Mouse (Mus musculus) c-Kit-positive CD71-negative TER-119-negative erythroid progenitor cells, embryonic 14.5 days (primary cell): ENCODE measurements around the gene Kpna3.
"Not testable (repeated sequence)": the region's sequence is repeated elsewhere in the genome, so short reads cannot be mapped to it uniquely, and the experiment has no call there.

ENCODE experiments used
- DNase-seq: peaks from one replicate; pipeline ENCODE4 v3.0.0-alpha.2; 2013; ENCODE audit warnings: low read depth

Kpna3 gene

DNA sequence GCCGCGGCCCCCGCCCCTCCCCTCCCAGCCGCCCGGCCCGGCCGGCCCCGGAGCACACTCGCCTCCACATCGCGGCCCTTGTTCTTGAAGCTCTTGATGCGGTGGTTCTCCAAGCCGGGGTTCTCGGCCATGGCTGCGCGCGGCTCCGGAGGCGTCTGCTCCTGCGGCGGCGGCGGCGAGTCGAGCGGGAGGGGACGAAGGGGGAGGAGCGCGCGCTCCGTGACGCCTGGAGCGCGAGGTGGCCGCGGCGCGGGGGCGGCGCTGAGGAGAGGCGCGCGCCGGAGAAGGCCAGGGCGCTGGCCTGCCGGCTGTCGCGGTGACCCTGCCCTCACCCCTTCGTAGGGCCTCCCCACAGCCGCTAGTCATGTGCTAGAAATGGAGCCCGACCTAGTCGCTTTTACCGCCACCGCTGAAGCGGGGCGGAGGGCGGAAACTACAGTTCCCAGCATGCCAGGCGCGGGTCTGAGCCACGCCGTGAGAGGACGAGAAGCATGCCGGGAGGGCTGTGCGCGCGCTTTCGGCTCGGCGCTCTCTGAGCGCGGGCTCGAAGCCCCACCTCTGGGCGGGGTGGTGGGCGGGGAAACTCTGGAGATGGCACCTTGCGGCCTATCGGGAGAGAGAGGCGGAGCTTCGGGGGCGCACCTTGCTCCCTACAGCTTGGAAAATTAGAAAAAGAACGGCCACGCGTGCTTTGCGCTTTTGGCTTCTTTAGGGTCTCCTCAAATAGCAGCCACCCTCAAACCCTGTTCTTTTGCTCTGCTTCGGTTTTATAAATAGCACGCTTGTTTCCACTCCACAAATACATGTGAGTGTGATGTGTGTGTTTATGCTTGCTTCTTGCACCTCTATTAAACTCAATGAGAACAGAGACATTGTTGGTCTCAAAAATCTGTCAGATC lies at the start of gene Kpna3:
TSS of gene Kpna3 (minus strand) at position 214 of the 899 bp plus-strand sequence.
- DNase-seq, result peak; percentile 98

DNA sequence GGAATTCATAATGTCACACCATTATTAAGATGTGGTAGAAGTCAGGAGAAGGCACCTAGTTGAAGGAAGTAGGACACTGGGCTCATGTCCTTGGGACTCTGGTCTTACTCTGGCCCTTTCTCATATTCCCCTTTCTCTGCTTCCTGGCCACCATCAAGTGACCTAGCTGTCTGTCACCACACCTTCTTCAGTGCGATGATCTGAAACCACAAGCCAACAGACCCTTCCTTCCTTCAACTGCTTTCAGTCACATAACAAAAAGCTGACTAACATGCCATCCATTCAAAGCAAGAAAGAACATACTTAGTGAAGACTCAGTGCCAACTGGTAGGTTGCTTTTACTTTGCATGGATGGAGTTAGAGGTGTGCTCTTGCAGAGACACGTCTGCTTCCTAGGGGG lies 20.7 kb upstream of the Kpna3 start:
- DNase-seq, result no peak

DNA sequence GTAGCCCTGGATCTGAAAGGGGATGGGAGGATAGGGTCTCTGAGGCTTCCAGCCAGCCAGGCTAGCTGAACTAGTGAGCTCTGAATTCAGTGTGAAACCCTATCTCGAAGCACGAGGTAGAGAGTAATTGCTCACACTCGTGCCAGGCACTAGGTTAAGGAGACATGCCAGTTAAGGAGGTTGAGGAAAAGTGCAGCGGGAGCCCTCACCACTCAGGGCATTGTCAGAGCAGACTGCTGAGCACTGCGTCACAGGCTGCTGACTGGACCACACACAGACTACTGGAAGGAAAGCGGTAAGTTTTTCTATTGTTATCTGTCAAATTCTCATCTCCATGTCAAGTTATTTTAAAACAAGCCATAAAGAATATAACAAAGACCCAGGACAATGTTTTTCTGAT lies 17.8 kb upstream of the Kpna3 start:
- no peak for DNase-seq

DNA sequence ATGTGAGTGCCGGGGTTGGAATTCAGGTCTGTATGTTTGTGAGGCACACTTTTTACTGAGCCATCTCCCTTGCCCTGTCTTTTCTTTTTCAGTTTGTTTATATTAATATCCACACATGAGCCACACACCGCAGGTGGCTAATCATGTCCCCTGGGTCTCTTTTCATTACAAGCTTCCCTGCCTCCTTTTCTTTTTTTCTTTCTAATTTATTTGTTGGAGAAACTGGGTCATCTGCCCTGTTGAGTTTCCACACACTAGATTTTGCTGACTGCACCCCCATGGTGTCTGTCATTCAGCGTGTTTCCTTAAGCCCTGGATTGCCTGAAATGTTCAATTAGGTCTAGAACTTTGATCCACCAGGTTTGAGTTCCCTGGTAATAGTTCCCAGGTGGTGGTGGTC lies 15.9 kb upstream of the Kpna3 start:
- no peak for DNase-seq

DNA sequence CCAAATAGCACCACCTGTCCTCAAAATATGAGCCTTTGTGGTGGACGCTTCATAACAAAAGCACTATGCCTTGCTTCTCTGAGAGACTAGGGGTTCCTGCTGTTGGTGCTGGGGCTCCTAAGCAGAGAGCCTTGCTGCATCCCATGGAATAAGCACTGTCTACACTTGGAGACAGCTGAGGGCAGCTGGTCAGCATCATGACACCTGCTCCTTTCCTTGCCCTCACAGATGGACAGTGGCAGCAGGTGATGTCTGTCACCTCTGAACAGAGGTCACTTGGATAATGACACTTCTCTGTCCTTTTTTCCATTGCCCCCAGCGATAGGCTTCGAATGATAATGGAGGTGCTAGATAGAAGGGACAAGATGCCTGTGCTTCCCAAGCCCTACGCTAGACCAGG lies 13.4 kb upstream of the Kpna3 start:
- DNase-seq, result no peak

DNA sequence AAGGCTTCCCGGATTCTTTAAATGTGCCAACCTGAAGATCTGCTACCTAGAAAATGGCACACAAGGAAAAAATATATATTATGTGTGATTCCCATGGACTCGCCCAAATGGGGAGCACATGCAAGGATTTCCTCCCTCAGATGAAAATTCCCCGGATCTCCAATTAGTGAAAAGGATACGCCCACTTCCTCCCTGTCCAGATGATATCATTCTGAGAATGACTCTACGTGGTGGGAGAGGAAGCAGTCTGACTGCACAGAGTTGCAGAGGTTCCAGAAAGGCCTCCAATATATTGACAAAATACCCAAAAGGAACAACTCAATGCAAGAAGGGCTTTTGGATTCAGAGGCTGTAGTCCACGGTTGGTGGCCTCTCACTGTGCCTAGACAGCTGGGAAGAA lies 12.8 kb upstream of the Kpna3 start:
- DNase-seq, result no peak

DNA sequence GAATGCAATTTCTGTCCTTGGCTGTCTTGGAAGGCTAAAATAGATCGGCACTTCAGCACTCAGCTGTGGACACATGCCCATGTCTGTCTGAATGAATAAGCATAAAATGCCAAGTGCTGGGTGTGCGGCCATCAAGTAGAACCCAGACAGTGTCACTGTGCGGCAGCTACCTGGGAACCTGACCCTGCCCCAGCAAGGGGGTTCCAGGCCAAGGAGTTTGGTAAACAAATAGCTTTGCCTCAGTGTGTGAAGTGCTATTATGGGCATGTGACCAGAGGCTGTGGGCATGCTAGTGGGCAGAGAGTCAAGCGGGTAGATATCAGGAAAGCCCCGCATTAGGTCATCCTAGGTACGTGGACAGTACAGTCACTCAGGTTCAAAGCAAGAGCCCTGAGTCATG lies 8.1 kb upstream of the Kpna3 start:
- no peak for DNase-seq

DNA sequence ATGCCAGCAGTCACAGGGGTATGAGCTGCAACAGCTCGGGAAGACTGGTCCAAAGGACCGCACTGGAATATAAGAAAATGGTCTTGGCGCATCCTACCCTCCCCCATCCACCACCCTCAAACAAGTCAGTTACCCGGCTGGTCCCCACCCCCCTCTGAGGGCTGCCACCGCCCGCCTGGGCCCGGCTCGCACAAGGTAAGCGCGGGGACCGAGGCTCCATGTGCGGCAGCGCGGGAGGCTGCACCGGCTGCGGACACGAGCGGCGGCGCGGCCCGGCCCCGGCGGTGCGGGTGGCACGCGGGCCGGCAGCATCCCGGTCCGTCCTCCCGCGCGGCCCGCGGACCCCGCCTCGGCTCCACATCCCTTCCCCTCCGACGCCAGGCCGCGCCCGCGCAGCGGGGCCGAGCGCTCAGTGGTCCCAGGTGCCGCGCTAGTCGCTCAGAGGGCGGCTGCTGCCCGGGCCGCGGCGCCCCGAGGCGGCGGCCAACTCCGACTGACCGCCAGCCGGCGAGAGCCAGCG lies 473 bp downstream of the Kpna3 start:
- no peak for DNase-seq

DNA sequence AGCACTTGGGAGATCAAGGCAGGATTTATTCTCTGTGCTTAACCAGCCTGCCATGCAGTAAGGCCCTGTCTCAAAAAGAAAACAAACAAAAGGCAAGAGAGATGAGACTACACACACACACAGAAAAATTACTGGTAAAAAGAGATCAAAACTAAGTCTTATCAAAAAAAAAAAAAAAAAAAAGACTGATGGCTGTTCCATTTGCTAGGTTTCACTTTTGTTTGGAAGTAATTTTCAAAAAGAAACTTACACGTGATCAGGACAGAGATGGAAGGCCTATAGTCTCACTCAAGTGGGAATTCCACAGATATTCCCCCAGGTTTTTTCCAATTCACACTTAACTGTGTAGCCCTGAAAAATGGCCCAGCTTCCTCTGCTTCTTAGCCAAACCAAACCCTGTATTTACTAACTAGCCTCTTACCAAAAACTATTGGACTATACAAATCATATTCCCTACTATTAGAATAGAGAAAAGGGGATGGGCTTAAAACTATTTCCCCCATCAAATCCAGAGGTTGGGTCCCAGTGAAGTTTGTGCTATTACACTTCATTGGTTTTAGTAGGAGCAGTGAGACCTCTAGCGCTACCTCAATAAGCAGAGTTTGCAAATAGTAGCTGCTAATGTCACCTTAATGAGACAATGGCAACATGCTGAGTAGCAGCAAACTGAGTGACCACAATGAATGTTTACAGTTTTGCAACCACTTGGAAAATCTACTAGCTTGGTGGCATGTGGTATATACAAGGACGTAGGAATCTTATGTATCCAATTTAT lies 1.3 kb downstream of the Kpna3 start:
- no peak for DNase-seq

DNA sequence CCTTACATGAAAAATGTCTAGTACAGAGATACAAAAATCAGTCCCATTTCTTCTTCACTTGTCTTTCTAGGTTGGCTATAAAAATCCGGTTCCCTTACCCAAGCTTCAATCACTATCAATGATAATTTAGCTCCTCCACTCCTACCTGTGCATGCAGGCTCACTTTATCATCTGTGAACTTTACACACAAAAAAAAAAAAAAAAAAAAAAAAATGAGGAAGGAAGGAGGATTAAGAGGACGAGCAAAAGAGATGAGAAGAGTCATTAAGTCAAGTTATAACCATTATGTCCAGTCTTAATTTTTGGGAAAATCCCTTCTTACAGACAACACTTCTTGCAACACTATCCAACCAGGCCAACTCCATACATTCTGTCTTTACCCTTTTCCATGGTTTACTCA lies 2.8 kb downstream of the Kpna3 start:
- DNase-seq, result no peak

DNA sequence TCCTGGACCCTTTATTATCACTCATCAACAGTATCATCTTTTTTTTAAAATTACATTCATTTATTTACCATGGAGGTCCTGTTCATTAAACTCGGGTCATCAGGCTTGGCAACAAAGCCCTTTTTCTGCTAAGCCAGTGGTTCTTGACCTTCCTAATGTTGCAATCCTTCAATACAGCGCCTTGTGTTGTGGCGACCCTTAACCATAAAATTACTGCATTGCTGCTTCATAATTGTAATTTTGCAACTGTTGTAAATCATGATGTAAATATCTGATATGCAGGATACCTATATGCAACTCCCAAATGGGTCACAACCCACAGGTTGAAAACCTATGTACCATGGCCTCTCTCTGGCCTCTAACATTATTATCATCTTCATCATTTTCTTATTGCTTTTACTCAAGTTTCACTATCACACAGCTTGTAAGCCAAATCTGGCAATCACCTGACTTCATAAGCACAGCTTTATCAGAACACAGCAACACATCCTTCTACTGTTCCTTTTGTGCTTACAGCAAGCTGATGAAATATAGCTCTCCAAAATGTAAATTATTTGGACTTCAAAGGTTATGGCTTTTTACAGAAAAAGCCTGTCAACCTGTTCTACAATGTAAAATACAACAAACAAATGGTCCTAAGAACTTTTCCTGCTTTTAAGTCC lies 11.4 kb downstream of the Kpna3 start:
- DNase-seq, result no peak

DNA sequence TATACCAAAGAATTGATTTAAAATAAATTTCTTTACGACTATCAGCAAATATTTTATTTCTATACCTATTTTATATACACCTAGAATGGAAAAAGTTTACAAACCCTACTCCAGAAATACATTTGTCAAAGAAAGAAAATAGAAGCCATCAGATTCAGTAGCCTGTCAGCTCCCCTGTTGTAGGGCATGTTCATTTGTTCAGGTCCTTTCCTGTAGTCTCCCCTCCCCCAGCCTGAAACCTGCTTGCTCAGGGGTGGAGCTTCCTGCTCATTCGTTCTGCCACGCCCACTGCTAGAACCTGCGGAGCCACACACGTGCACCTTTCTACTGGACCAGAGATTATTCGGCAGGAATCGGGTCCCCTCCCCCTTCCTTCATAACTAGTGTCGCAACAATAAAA lies 12.6 kb downstream of the Kpna3 start:
- DNase-seq, result not testable (repeated sequence)

DNA sequence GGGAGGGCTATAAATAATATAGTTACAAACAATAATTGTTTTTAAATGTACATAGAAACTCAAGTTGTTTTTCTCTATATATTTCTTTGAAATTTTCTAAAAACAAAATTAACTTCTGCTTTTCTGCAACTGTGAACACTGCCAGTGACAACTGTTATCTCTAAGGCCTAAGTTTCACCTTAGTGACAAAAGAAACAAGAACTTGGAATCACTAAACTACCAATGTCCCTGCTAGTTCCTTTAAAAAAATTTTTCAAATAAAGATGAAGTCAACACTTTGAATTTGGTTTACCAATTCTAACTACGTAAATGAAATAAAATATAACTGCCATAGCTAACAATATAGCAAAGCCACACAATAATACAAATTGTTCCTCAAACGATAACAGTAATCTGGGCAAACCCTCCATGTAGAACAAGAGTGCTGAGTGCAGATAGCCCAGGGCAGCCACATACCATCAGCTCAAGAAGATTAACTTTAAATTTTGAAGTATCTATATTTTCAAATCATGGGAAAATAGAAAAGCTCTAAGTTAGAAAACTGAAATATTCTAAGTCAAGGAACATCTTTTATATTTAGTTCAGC lies 14.5 kb downstream of the Kpna3 start:
- no peak for DNase-seq

DNA sequence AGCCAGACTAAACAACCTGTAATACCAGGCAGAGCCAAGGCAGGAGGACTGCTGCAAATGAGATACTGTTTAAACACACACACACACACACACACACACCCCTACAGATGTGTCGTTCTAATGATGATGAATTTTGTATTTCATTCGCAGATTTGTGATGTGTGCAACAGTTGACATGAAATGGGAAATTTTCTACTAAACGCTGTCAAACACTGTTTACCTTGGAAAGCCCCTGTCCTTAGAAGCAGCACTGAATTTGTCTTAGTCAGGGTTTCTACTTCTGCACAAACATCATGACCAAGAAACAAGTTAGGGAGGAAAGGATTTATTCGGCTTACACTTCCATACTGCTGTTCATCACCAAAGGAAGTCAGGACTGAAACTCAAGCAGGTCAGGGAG lies 24.0 kb downstream of the Kpna3 start:
- no peak for DNase-seq

DNA sequence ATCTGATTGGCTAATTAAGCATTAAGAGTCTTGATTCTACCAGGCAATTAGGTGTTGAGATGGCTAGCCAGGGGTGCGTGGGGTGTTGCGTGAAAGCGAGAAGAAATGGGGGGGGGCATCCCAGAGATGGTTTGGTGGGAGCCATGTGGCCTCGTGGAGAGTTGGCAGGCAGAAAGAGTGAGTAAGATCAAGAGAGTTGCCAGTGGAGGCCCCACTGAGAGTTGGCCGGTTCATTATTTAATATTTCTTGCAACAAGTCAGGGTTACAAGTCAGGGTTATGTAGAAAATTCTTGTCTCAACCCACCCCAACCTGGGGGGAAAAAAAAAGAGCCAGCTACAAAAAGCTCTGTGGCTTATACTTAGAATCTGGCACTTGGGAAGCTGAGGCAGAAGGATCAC lies 24.4 kb downstream of the Kpna3 start:
- DNase-seq, result no peak

DNA sequence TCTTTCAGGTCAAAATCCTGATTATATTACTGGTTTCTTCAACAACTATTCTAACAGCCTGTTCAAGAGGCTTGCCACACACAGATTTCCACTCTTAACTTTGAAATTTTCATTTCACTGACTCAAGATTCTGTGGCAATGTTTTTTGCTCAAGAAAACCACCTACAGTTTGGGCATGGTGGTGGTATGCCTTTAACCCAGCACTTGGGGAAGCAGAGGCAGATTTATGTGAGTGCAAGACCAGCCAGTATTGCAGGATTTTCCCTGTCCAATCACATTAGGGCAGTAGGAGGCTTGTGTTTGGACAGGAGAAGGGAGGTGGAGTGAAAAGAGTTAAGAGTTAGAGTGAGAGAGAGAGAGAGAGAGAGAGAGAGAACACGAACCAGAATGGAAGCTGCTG lies 24.9 kb downstream of the Kpna3 start:
- no peak for DNase-seq

DNA sequence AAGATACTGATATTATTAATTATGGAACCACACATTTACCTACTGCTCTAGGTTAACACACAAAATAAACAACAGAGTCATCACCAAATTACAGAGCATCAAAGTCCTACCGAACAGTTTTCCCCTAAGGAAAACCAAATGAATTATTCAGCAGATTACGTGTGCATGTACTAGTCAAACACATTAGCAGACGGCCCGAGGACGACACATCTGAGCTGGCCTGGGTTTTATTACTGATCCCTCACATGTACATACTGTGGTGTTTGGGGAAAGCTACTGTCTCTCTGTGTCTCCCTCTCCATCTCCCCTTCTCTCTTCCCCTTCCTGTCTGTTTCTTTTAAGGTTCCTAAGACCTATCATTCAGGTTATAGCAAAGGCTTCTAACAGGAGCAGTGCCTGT lies 25.5 kb downstream of the Kpna3 start:
- no peak for DNase-seq

DNA sequence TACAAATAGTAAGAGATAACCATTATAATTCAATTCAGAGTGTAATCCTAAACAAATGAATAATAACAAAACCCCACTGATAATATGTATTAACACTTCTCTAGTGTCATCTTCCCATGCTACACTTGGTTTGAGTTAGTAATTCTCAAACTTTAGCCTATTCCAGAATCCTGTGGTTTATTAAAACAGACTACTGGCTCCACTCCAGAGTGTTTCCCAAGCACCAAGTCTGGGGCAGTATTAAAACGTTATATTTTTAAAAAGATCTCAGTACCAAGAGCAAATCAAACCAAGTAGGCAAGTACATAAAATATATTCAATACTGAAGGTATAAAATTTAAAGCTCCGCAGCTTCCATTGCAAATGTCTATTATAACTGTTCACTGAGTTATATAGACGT lies 26.0 kb downstream of the Kpna3 start:
- no peak for DNase-seq

DNA sequence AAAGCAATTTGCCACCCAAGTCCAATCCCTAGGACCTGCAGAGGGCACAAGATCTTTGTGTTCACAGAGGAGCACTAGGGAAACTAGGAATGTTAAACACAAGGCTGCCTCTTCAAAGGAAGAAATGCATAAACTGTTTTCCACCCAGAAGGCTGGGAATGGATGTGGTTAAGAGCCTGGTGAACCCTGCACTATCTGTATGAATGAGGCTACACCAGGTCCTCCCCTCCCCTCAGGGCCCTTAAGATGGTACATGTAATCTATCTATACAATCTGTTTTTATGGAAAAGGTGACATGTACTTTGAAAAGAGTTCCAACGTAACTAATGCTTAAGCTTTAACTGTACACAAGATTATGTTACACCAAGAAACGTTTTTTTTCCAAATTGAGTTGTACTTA lies 29.7 kb downstream of the Kpna3 start:
- DNase-seq, result no peak

DNA sequence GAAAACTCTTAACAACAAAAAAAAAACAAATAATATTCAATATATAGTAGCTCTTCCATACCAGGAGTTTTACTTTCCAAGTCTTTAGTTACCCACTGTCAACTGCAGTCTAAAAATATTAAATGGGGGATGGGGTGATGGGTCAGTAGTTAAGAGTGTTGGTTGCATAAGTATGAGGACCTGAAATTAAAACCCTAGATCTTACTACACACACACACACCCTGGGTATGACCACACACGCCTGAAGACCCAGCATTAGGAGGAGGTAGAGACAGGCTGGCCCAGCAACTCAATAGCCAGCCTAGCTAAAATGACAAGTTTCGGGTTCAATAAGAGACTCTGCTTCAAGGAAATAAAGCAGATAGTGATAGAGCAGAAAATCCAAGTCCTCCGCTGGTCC lies 32.6 kb downstream of the Kpna3 start:
- DNase-seq, result no peak

DNA sequence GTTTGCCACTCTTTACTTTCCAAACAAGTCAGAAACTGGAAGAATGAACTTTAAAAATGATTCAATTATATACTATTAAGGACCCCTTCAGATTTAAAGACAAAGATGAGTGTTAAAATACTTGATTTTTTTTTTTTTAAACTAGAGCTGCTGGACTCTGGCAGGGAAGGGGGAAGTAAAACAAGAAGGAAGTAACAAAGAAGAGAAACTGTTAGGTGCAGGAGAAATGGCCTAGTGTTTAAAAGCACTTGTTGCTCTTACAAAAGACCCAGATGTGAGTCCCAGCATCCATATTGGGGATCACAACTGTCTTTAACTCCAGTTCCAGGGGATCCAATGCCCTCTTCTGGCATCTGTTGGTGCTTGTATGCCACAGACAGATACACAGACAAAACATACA lies 33.9 kb downstream of the Kpna3 start:
- DNase-seq, result no peak

DNA sequence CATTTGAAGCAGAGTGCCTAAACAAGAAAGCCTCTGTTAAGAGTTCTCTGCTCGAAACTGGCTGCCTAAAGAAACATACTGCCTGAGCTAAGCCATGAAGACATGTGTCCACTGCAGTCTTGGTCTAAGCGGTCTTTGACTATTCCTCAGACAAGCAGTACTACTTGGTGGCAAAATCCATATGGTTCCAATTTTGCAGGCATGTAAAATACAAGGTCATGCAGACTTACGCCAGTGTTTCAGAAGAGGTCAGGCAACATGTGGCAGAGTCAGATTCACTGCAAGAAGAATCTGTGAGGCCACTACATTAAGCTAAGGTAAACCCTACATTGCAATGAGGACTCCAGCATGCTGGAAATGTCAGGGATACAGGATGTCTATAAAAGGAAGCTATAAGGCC lies 34.7 kb downstream of the Kpna3 start:
- no peak for DNase-seq
